Mouse (Mus musculus) kidney, adult 2 months (tissue): ENCODE results near the gene Sdk1. TPM values are rescaled to one million over a fixed set of nuclear protein-coding genes. Genes with fewer than 3 reads are reported as not detected.

Source experiments
- DNase-seq: peaks from one replicate; pipeline ENCODE4 v3.0.0; 2021
- H3K27ac ChIP-seq: fragments of 200-500 bp; 2 replicates; pipeline ENCODE4 v1.5.1; 2012; ENCODE audit warnings: low read depth, low read length, control low read depth, inconsistent platforms; ENCODE audit not compliant: insufficient read depth
- H3K27me3 ChIP-seq: fragments of 200-500 bp; replicated peaks from 2 replicates; pipeline ENCODE4 v1.6.1; 2012; ENCODE audit warnings: mild to moderate bottlenecking, moderate library complexity, low read length, inconsistent platforms; ENCODE audit not compliant: control insufficient read depth, insufficient read depth
- H3K36me3 ChIP-seq: fragments of 200-500 bp; 2 replicates; pipeline ENCODE4 v1.6.1; 2012; ENCODE audit warnings: mild to moderate bottlenecking, moderate library complexity, low read length, inconsistent platforms; ENCODE audit not compliant: control insufficient read depth, insufficient read depth
- H3K4me1 ChIP-seq: fragments of 200-500 bp; 2 replicates; pipeline ENCODE4 v1.6.1; 2011; ENCODE audit warnings: low read length; ENCODE audit not compliant: control insufficient read depth, insufficient read depth
- H3K4me3 ChIP-seq: fragments of 200-500 bp; 2 replicates; pipeline ENCODE4 v1.5.1; 2011; ENCODE audit warnings: mild to moderate bottlenecking, low read depth, low read length, control low read depth; ENCODE audit not compliant: insufficient read depth
- CTCF ChIP-seq: fragments of 200-500 bp; conservative IDR thresholded peaks from 2 replicates; pipeline ENCODE4 v1.5.1; 2011; ENCODE audit warnings: low read depth, mild to moderate bottlenecking, control low read depth, low read length, moderate library complexity, mixed read lengths; ENCODE audit not compliant: insufficient read depth, insufficient read length
- POLR2A ChIP-seq: fragments of 200-500 bp; IDR thresholded peaks from one replicate; pipeline ENCODE4 v1.6.1; 2011; ENCODE audit warnings: low read depth, low read length, control low read depth
- WGBS: fragments of 180-500 bp; shearing (Covaris S2); methylation state at CpG from one replicate; pipeline ENCODE4 v1.1.7; 2018; 5-methylcytosine and 5-hydroxymethylcytosine counted together
- polyA plus RNA-seq: library from polyadenylated mRNA; depleted of rRNA; stranded (reverse); fragments of >200 nt; gene quantifications from 2 replicates; pipeline ENCODE4 v1.2.3, GENCODE M21; 2012

Gene Sdk1
- polyA plus RNA-seq, 1 experiment = 0.63 TPM

DNA sequence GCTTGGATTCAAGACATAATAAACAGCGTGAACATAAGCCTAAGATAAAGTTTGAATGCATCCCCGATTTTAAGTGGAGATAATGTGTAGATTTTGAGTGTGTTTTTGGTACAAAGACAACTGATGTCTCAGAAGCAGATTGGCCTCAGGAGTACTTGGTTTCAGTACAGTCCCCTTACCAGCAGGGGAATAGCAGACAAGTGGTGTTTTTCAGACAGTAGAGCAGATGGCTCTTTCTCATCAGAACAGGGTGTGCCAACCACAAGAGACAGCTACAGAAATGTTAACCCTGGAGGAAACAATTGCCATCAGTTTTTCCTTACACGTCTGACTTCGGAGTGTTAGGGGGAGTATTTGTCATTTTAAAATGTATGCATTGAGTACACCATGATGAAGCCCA is 83.6 kb downstream of the Sdk1 start:
- H3K4me1 ChIP-seq = no peaks in the 10 kb centered on the region
- H3K27me3 ChIP-seq = no peaks in the 10 kb centered on the region
- H3K4me3 ChIP-seq = no peak overlapping the region
- H3K27ac ChIP-seq = no peak overlapping the region
- WGBS = 88% methylated on average over 4 of the region's 4 CpGs
- TF ChIP-seq CTCF = no peak
- no peak for TF ChIP-seq POLR2A
- H3K36me3 ChIP-seq = no peaks in the 10 kb centered on the region
- no peak for DNase-seq

DNA sequence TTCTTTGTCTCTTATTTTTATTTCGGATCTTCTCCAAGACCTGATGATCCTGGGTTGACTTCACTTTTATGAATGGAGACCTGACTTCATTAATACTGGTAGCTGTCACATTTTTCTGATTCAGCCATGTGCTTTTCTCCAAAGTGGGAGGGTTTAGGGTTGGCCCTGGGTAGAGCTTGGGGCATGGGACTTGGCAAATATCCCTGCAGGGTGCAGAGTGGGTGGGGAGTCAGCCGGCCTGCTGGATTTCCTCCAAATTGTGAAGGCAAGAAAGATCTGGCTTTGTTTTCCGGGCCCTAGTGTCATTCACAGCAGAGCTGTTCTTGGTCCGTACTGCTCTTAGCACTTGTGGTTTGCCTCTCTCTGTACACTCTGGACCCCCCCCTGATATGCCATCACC is 103.1 kb downstream of the Sdk1 start:
- Histone ChIP-seq H3K36me3 (no peaks in the 10 kb centered on the region), H3K27ac (no peak overlapping the region), H3K4me3 (no peak overlapping the region), H3K4me1 (no peaks in the 10 kb centered on the region), H3K27me3 (no peaks in the 10 kb centered on the region)
- DNase-seq = no peak
- TF ChIP-seq POLR2A (no peak), CTCF (no peak)
- 65% methylated on average over 4 of the region's 4 CpGs for WGBS

GRCm38 (mm10) chr5:141345476-141345875 is 104.2 kb downstream of the Sdk1 start:
- H3K27ac ChIP-seq = no peak overlapping the region
- no peaks in the 10 kb centered on the region for H3K4me1 ChIP-seq
- H3K4me3 ChIP-seq = no peak overlapping the region
- WGBS = 84% methylated on average over 5 of the region's 5 CpGs
- DNase-seq = no peak
- no peak for TF ChIP-seq POLR2A
- no peak for TF ChIP-seq CTCF
- no peaks in the 10 kb centered on the region for H3K27me3 ChIP-seq
- H3K36me3 ChIP-seq = no peaks in the 10 kb centered on the region

DNA sequence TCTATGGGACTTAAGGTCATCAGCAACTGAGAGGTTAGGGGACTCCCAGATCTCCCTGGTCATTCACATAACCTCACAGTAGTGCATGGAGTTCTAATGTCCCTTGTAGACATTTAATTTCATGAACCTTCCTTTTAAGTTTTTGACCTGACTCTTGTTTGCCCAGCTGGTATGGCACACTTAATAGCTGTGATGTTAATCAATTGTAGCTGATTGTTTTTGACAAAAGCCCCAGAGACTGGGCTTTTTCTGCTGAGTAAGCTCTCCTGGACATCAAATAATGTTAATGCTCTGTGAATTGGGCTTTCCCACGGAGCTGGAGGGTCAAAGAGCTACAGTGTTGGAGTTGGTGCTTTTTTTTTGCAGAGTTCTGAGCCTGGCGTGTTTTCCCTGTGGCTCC is 121.4 kb downstream of the Sdk1 start:
- no peak for TF ChIP-seq POLR2A
- WGBS = 49% methylated on average over 2 of the region's 2 CpGs
- no peak for DNase-seq
- no peaks in the 10 kb centered on the region for H3K4me1 ChIP-seq
- no peak overlapping the region for H3K27ac ChIP-seq
- H3K27me3 ChIP-seq = no peaks in the 10 kb centered on the region
- no peak overlapping the region for H3K4me3 ChIP-seq
- no peaks in the 10 kb centered on the region for H3K36me3 ChIP-seq

DNA sequence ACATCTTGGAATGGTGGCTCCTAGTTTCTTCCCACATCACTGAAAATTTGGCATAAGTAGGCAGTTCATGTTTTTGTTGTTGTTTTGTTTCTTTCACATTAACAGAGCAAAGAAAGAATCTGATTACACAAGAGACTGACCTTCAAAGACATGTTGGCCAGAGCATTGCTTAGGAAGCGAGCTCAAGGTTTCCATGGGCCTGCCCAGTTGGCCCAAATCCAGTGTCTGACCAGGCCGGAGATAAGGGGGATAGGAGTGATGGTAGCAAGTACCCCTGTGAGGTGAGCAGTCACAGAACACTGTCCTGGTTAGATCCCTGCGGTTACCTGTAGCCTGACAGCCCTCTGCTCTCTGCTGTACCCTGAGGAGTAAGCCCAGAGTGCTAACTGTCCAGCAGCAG is 122.7 kb downstream of the Sdk1 start:
- Histone ChIP-seq H3K27me3 (no peaks in the 10 kb centered on the region), H3K4me3 (no peak overlapping the region), H3K36me3 (no peaks in the 10 kb centered on the region), H3K27ac (no peak overlapping the region), H3K4me1 (no peaks in the 10 kb centered on the region)
- TF ChIP-seq CTCF = no peak
- DNase-seq = no peak
- 83% methylated on average over 3 of the region's 3 CpGs for WGBS

DNA sequence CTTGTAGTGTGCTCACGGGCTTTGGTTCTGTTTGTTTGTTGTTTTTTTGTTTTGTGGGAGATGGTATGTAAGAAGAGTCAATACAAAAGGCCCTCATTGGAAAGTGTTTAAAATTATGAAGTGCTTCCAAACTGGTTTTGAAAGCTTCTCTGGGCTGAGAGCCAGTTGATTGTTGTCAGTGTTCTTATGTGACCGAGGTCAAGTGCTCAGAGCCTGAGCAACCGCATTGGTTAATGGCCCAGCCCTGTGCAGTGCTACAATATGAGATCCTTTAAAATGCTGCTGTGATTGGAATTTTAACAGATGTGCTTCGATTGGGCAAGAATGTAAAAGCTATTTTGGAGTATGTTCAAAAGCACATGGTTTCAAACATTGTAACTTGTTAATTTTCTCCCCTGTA is 127.3 kb downstream of the Sdk1 start:
- Histone ChIP-seq H3K4me1 (no peaks in the 10 kb centered on the region), H3K27me3 (no peaks in the 10 kb centered on the region), H3K36me3 (no peaks in the 10 kb centered on the region), H3K4me3 (no peak overlapping the region), H3K27ac (no peak overlapping the region)
- peak; percentile 23 for DNase-seq
- no peak for TF ChIP-seq CTCF
- no peak for TF ChIP-seq POLR2A
- WGBS = 36% methylated on average over 4 of the region's 4 CpGs

DNA sequence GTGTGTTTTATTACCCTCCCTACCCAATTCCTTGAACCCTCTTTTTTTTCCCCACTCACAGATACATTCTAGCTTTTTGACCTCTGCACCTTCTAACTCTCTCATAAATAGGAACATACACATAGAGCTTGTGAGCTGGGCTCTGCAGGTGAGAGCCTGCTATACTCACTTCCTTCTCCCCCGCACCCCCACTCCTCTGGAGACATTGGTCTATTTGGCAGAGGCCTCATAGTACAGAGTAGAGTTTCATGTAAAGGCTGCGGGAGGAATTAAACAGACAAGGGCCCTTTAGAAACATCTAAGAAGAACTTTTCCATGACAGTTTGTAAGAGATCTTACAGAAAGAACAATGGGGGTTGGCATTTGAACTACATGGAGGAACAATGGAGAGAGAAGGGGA is 133.5 kb downstream of the Sdk1 start:
- Histone ChIP-seq H3K27me3 (no peaks in the 10 kb centered on the region), H3K4me3 (no peak overlapping the region), H3K27ac (no peak overlapping the region), H3K36me3 (no peaks in the 10 kb centered on the region), H3K4me1 (peaks cover 7% of the 10 kb centered on the region; the same call in 1 of the 2 replicates)
- 84% methylated on average over 2 of the region's 2 CpGs for WGBS
- TF ChIP-seq POLR2A (no peak), CTCF (no peak)
- DNase-seq = no peak
